Mouse (Mus musculus) forebrain, embryonic 10.5 days (tissue): ENCODE data around the gene Zfp827. TPM values are rescaled to one million over a fixed set of nuclear protein-coding genes. Genes with fewer than 3 reads are reported as not detected.

Source experiments
- DNase-seq: peaks from one replicate; pipeline ENCODE4 v3.0.0-alpha.2; 2017; ENCODE audit warnings: low spot score; ENCODE audit errors: extremely low spot score
- H3K27ac ChIP-seq: fragments of 300-500 bp; sonication (generic); 2 replicates; pipeline ENCODE4 v1.5.1; 2016; ENCODE audit warnings: mild to moderate bottlenecking
- H3K27me3 ChIP-seq: fragments of 300-500 bp; sonication (generic); 2 replicates; pipeline ENCODE4 v1.6.1; 2016; ENCODE audit warnings: mild to moderate bottlenecking; ENCODE audit not compliant: poor library complexity, severe bottlenecking
- H3K36me3 ChIP-seq: fragments of 300-500 bp; sonication (generic); replicated peaks from 2 replicates; pipeline ENCODE4 v1.6.1; 2016; ENCODE audit warnings: mild to moderate bottlenecking, moderate library complexity
- H3K4me1 ChIP-seq: fragments of 300-500 bp; sonication (generic); 2 replicates; pipeline ENCODE4 v1.6.1; 2016
- H3K4me3 ChIP-seq: fragments of 300-500 bp; sonication (generic); 2 replicates; pipeline ENCODE4 v1.5.1; 2016; ENCODE audit warnings: mild to moderate bottlenecking, moderate library complexity
- H3K9me3 ChIP-seq: fragments of 300-500 bp; sonication (generic); 2 replicates; pipeline ENCODE4 v1.6.1; 2016; ENCODE audit warnings: mild to moderate bottlenecking, moderate library complexity
- WGBS: fragments of 180-500 bp; shearing (Covaris S2); methylation state at CpG from one replicate; pipeline ENCODE4 v1.1.7; 2016; 5-methylcytosine and 5-hydroxymethylcytosine counted together
- polyA plus RNA-seq: library from polyadenylated mRNA; unstranded; fragments of >200 nt; fragmentation: Nextera tagmentation; extraction: Ambion mirVana; gene quantifications from 2 replicates; pipeline ENCODE4 v1.2.1, GENCODE M21; 2016

The Zfp827 gene
- polyA plus RNA-seq, 1 experiment from 2014 or later = 7.7 TPM

DNA sequence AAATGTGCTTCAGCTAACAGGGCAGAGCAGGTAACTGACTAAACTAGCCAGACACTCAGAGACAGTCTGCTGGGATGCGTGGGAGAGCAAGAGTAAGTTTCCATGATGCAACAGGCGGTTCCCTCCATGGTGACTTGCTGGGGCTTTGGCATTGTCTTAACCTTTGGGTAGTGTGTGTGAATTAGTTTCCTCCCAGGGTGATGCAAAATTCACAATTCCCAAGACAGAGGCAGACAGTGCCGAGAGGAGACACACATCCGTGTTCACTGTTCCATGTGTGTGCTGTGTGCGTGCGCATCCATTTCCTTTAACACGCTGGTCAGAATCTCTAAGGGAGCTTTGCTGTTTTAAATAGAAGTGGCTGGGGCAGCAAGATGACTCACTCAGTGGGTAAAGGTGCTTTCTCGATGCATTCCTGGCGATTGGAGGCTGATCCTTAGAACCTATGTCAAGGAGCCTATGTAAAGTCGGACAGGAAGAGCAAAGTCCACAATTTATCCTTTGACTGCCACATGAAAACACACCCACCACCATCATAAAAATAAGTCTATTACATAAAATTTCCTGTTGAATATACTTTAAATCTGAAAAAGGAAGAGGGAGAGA, 127.4 kb downstream of the Zfp827 start:
- Histone ChIP-seq H3K9me3 (no peaks in the 10 kb centered on the region), H3K27ac (no peak overlapping the region), H3K4me1 (peaks cover 11% of the 10 kb centered on the region), H3K4me3 (no peak overlapping the region), H3K27me3 (no peaks in the 10 kb centered on the region), H3K36me3 (peaks cover 85% of the 10 kb centered on the region)
- 92% methylated on average over 10 of the region's 10 CpGs for WGBS
- no peak for DNase-seq

DNA sequence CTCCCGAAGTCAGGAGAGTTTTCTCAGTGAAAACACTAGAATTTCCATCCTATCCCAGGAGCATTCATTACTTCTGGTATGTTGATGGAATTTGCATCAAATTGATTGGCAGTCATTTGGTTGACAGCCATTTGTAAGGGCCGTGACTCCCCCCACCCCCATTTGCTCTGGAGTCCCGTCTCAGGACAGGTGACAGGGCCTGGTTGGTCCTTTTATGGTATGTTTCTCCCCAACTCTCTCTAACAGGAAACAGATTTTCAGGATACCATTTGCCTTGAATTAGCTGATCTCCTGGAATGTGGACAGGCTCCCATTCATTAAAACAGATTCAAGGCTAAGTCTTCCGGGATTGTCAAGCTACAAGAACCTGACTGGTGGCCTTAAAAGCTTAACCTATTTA, 129.1 kb downstream of the Zfp827 start:
- Histone ChIP-seq H3K4me3 (no peak overlapping the region), H3K27ac (0 out of 2 replicates have a peak overlapping the region, but pooled peaks have one; percentile 16), H3K36me3 (peaks cover 86% of the 10 kb centered on the region), H3K27me3 (no peaks in the 10 kb centered on the region), H3K4me1 (peaks cover 11% of the 10 kb centered on the region), H3K9me3 (no peaks in the 10 kb centered on the region)
- no peak for DNase-seq
- 62% methylated on average over 4 of the region's 4 CpGs for WGBS

DNA sequence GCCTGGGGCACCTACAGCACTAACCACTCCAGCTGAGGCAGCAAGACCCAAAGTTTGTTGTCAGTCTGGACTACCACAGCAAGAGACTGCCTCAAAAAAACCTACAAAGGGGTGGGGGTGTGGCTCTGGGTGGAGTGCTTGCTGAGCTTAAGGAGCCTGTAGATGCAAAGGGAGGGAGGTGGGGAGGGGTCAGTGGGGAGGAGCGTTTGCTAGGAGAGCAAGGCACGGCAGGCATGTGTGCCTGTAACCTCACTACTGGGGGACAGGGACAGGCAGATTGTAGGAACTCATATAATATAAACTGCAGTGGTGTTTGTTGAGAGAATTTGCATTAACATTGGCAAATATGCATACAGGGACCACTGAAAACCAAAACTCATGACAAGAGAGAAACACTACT, 130.1 kb downstream of the Zfp827 start:
- H3K36me3 ChIP-seq = peaks cover 79% of the 10 kb centered on the region
- no peaks in the 10 kb centered on the region for H3K27me3 ChIP-seq
- no peaks in the 10 kb centered on the region for H3K9me3 ChIP-seq
- 44% methylated on average over 2 of the region's 2 CpGs for WGBS
- no peak overlapping the region for H3K4me3 ChIP-seq
- no peak for DNase-seq
- peak overlapping the region; percentile 60 for H3K27ac ChIP-seq
- peaks cover 11% of the 10 kb centered on the region for H3K4me1 ChIP-seq

DNA sequence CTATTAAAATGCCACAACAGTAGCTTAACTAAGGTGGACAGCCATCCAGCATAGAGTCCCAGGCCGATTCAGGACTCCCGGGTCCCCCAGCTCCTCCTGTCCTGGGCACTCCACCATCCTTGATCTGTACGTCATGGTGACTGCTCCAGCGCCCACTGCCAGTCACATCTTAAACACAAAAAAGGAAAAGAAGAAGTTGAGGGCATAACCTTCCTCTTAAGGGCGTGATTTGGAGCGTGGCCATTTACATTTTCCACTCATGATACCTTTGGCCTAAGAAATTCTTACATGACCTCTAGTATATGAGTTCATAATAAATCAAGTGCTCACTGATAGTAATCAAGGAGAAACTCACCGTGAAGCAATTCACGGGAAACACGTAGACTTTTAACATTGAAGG, 131.2 kb downstream of the Zfp827 start:
- no peak overlapping the region for H3K4me3 ChIP-seq
- WGBS = 90% methylated on average over 9 of the region's 9 CpGs
- H3K27me3 ChIP-seq = no peaks in the 10 kb centered on the region
- DNase-seq = no peak
- H3K4me1 ChIP-seq = peaks cover 11% of the 10 kb centered on the region
- no peaks in the 10 kb centered on the region for H3K9me3 ChIP-seq
- no peak overlapping the region for H3K27ac ChIP-seq
- H3K36me3 ChIP-seq = peaks cover 70% of the 10 kb centered on the region

DNA sequence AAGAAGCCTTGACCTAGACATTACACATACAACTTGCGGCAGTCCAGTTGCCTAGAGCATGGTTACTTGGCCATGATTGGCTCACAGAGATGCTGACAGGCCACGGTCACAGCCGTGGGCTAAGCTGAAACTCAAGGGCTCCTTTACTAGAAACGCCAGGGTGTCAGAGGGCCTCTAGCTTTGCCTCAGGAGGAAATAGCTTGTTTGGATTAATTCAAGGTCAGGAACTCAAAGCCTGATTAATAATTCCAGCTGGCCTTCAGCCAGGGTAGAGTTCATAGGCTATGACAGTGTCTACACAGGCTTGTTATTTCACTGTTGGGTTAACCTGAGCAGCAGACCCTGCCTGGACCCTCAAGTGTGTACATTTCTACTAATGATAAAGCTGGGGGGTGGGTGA, 132.1 kb downstream of the Zfp827 start:
- peaks cover 11% of the 10 kb centered on the region for H3K4me1 ChIP-seq
- no peaks in the 10 kb centered on the region for H3K27me3 ChIP-seq
- 87% methylated on average over 4 of the region's 4 CpGs for WGBS
- H3K4me3 ChIP-seq = no peak overlapping the region
- no peaks in the 10 kb centered on the region for H3K9me3 ChIP-seq
- H3K36me3 ChIP-seq = peaks cover 66% of the 10 kb centered on the region
- H3K27ac ChIP-seq = no peak overlapping the region
- no peak for DNase-seq

DNA sequence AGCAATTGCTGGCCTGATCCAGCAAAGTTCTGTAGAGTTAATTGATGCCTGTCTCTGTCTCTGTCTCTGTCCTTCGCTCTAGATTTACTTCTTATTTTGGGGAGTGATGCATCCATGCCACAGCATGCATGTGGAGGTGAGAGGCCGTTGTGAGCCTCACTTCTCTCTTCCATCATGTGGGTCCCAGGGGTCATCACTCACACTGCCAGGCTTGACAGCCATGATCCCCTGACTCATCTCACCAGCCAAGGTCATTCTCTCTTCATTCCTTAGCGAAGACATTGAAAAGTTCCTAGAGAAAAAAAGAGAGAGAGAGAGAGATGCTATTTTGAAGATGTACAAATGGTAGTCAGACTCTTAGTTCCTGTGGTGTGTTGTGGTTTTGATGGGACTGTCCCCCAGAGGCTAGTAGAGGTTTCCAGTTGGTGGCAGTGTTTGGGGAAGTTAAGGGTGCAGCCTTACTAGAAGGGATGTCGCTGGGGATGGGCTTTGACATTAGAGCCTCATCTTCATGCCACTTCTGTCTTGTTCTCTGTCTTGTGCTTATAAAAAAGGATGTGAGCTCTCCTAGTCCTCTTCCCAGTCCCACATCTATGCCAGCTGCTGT, 133.0 kb downstream of the Zfp827 start:
- WGBS = 89% methylated on average over 4 of the region's 4 CpGs
- Histone ChIP-seq H3K4me1 (peaks cover 11% of the 10 kb centered on the region), H3K27ac (no peak overlapping the region), H3K4me3 (no peak overlapping the region), H3K27me3 (no peaks in the 10 kb centered on the region), H3K36me3 (peaks cover 66% of the 10 kb centered on the region), H3K9me3 (no peaks in the 10 kb centered on the region)
- DNase-seq = no peak

DNA sequence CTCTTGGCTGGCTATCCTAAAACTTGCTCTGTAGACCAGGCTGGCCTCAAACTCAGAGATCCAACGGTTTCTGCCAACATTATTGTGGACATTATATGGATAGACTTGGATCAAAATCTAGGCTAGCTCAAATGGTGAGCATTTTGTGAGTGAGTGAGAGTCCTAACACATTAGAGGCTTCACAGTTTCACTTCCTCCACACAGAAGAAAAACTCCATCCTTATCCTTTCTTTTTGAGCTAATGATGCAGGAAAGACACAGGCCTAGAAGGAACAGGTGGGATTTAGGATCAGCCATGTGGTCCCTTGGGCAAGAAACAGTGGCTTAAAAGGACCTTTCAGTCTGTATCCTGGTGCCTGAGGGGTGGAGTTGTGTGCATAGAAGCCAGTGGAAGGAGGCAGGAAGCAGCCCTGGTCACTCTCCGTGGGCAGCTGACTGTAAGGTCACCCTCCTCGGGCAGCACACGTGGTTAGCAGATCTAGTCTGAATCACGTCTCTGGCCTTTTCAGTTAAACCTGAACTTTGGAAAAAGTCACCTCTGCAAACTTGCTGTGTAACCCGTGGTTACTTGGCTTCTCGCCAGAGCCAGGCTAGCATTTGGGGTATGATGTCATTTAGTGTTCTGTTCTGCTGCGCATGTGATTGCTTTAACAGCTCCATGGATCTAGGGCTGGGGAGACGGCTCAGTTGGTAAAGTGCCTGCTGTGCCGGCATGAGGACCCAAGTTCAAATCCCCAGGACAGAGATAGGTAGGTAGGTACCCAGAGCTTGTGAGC, 134.5 kb downstream of the Zfp827 start:
- Histone ChIP-seq H3K36me3 (peaks cover 62% of the 10 kb centered on the region), H3K27me3 (no peaks in the 10 kb centered on the region), H3K9me3 (no peaks in the 10 kb centered on the region), H3K4me3 (no peak overlapping the region), H3K4me1 (peaks cover 6% of the 10 kb centered on the region), H3K27ac (no peak overlapping the region)
- WGBS = 83% methylated on average over 10 of the region's 10 CpGs
- no peak for DNase-seq

DNA sequence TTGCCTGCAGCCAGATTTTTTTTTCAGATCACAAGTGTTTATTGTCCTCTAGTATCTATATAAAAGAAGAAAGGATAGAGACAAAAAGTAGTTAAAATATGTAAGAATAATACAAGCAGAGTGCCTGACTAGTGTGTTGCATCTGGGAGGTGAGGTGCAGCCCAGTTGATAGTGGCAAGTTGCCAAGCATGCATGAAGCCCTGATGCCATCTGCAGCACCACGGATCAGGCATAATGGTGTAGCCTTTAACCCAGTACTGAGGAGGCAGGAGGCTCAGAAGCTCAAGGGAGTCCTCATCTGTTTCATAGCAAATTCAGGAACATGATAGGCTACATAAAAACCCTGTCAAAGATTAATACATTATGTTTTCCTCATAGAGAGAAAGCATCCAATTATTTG, 136.1 kb downstream of the Zfp827 start:
- Histone ChIP-seq H3K36me3 (peaks cover 62% of the 10 kb centered on the region), H3K4me3 (no peak overlapping the region), H3K27ac (no peak overlapping the region), H3K27me3 (no peaks in the 10 kb centered on the region), H3K4me1 (no peaks in the 10 kb centered on the region), H3K9me3 (no peaks in the 10 kb centered on the region)
- WGBS = 82% methylated on average over 1 of the region's 1 CpGs
- no peak for DNase-seq

DNA sequence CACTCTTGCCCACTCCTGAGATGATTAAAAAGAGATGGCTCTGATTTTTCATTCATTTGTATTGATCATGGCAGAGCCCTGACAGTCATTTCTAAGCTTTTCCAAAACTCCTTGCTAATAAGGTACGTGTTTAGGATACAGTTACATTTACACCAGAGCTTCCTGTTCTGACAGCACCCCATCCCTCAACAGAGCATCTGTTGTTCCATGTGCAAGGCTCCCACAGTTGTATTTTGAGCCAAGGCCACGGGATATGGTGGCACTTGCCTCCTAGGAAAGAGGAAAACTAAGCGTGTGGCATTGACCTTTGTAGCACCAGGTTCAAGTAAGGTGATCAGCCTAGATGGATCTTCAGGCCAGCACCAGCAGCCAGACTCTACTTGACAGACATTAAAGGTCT, 137.0 kb downstream of the Zfp827 start:
- DNase-seq = no peak
- WGBS = 88% methylated on average over 3 of the region's 3 CpGs

DNA sequence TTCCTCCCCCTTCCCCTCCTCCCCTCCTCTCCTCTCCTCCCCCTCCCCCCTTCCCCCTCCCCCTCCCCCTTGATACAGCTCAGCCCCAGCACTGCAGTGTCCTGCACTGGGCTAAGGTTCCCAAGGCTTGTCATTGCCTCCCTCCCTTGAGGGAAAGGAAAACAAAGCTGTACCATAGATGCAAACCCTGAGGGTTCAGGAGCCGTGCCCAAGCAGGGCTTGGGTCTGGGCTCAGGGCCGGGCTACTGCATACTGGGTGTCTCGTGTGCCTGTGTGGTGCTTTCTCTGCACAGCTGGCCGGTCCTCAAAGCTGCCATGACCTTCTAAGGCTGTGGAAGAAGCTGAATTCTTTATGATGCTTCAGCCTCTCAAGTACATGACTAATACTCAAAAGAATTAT, 145.4 kb downstream of the Zfp827 start:
- H3K27ac ChIP-seq = 0 out of 2 replicates have a peak overlapping the region, but pooled peaks have one; percentile 31
- H3K4me1 ChIP-seq = peaks cover 21% of the 10 kb centered on the region
- 87% methylated on average over 4 of the region's 4 CpGs for WGBS
- DNase-seq = no peak
- no peak overlapping the region for H3K4me3 ChIP-seq
- no peaks in the 10 kb centered on the region for H3K27me3 ChIP-seq
- no peaks in the 10 kb centered on the region for H3K9me3 ChIP-seq
- peaks cover 47% of the 10 kb centered on the region for H3K36me3 ChIP-seq

More for the DNA sequence above, 137.0 kb downstream of the Zfp827 start:
- peaks cover 62% of the 10 kb centered on the region for H3K36me3 ChIP-seq
- H3K9me3 ChIP-seq = no peaks in the 10 kb centered on the region
- no peaks in the 10 kb centered on the region for H3K4me1 ChIP-seq
- H3K27ac ChIP-seq = no peak overlapping the region
- H3K27me3 ChIP-seq = no peaks in the 10 kb centered on the region
- no peak overlapping the region for H3K4me3 ChIP-seq

DNA sequence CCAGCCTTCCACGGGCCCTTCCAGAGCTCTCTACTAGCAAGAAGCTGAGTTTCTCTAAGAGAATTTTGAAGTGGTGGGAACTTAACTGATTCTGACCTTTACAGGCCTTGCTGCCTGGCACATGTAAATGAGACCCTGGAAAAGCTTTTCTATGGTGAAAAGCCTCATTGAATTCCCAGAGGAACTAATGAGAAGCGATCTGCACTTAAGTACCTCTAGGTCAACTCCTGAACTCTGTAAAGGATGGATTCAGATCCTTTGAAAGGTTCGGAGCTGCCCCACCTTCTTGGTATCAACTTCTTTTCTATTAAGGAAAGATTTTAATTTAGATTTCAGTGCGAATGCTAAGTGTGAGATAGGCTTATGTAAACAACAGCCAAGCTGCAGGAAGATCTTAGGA, 147.8 kb downstream of the Zfp827 start:
- Histone ChIP-seq H3K9me3 (no peaks in the 10 kb centered on the region), H3K27ac (no peak overlapping the region), H3K4me1 (peaks cover 21% of the 10 kb centered on the region), H3K27me3 (no peaks in the 10 kb centered on the region), H3K36me3 (peaks cover 57% of the 10 kb centered on the region), H3K4me3 (no peak overlapping the region)
- no peak for DNase-seq
- 71% methylated on average over 4 of the region's 4 CpGs for WGBS

DNA sequence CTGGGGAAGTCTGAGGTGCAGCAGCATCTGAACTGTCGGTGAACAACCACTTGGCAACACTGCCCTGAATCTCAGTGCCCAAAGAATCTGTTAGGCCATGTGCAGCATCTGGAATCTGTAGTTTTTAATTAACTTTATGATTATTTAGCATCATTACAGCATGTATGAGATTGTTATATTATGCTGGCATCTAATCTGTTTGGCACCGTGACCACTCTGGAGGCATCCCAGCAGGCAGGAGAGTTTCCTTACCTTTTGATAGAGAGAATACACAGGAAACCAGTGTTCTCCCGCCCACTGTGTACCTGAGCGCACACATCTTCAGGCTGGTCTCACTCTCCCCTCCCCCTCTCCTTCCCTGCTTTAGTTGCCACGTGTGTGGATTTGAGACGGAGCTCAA, 151.4 kb downstream of the Zfp827 start:
- DNase-seq = no peak
- peaks cover 88% of the 10 kb centered on the region for H3K36me3 ChIP-seq
- no peak overlapping the region for H3K4me3 ChIP-seq

DNA sequence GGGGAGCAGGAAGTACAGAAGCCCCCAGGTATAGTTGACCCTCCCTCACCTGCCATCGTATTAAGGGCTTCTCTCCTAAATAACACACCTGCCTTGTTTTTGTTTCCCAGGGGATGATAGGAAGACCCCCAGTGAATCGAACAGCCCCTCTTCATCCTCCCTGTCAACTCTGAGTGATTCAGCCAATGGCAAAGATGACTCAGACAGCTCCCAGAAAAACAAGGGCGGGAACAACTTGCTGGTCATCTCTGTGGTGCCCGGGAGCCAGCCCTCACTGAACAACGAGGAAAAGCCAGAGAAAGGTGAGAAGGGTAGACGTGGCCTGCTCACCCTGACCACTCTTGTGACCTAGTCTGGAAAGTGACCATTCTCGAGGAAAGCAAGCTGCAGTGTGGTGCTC, 157.3 kb downstream of the Zfp827 start:
- Histone ChIP-seq H3K27me3 (no peaks in the 10 kb centered on the region), H3K9me3 (no peaks in the 10 kb centered on the region), H3K36me3 (peaks cover 99% of the 10 kb centered on the region), H3K27ac (no peak overlapping the region), H3K4me1 (no peaks in the 10 kb centered on the region), H3K4me3 (no peak overlapping the region)
- no peak for DNase-seq
- WGBS = 87% methylated on average over 7 of the region's 7 CpGs

More for the DNA sequence above, 151.4 kb downstream of the Zfp827 start:
- Histone ChIP-seq H3K4me1 (peaks cover 10% of the 10 kb centered on the region), H3K9me3 (no peaks in the 10 kb centered on the region), H3K27ac (no peak overlapping the region), H3K27me3 (no peaks in the 10 kb centered on the region)
- WGBS = 97% methylated on average over 6 of the region's 6 CpGs
